Mouse (Mus musculus) bone marrow macrophage, adult 2 months (primary cell): ENCODE results near the gene Mpped2. TPM values are rescaled to one million over a fixed set of nuclear protein-coding genes. Genes with fewer than 3 reads are reported as not detected.

Source experiments
- H3K27ac ChIP-seq: 2 replicates; pipeline ENCODE4 v1.5.1; 2012; ENCODE audit warnings: low read depth, low read length; ENCODE audit not compliant: insufficient read depth
- H3K4me1 ChIP-seq: 2 replicates; pipeline ENCODE4 v1.6.1; 2012; ENCODE audit warnings: low read length; ENCODE audit not compliant: control insufficient read depth, insufficient read depth
- H3K4me3 ChIP-seq: 2 replicates; pipeline ENCODE4 v1.5.1; 2012; ENCODE audit warnings: mild to moderate bottlenecking, low read length, moderate library complexity; ENCODE audit not compliant: insufficient read depth
- CTCF ChIP-seq: IDR thresholded peaks from 2 replicates; pipeline ENCODE4 v1.5.1; 2012; ENCODE audit warnings: low read depth, mild to moderate bottlenecking, low read length, moderate library complexity
- POLR2A ChIP-seq: IDR thresholded peaks from 2 replicates; pipeline ENCODE4 v1.6.1; 2012; ENCODE audit warnings: mild to moderate bottlenecking, low read depth, low read length, borderline replicate concordance
- polyA plus RNA-seq: library from polyadenylated mRNA; stranded (reverse); fragments of >200 nt; gene quantifications from 2 replicates; pipeline ENCODE4 v1.2.4, GENCODE M21; 2012; ENCODE audit not compliant: missing spikeins, insufficient read depth, insufficient read length

Gene Mpped2
- polyA plus RNA-seq, 1 experiment, result not detected

DNA sequence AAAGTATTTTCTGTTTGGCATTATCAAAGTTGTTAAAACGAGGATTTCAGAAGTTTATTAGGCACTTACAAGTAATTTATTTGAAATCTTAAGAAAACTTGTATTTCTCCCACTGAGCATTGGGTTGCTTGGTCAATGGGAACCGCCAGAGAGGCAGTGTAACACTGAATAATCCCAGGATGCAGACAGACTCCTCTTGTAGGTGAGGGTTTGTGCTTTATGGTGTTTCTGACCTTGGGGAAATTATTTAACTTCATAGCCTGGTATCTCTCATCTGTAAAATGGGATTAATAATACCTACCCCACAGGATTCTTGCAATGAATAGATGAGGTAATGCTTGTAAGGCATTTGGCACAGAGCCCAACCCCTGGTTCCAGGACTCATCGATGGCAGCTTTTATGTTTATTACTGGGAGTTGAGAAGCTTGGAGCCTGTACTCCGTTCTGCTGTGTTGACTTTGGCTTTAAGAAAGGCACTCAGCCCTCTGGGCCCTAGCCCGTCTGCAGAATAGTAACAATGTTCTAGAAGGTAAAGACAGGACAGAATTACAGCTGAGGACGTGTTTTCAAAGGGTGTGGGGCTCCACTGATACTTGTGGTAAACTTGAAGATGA, 37.0 kb downstream of the Mpped2 start:
- Histone ChIP-seq H3K4me3 (no peak overlapping the region), H3K27ac (no peak overlapping the region), H3K4me1 (no peaks in the 10 kb centered on the region)
- TF ChIP-seq CTCF (no peak), POLR2A (no peak)

DNA sequence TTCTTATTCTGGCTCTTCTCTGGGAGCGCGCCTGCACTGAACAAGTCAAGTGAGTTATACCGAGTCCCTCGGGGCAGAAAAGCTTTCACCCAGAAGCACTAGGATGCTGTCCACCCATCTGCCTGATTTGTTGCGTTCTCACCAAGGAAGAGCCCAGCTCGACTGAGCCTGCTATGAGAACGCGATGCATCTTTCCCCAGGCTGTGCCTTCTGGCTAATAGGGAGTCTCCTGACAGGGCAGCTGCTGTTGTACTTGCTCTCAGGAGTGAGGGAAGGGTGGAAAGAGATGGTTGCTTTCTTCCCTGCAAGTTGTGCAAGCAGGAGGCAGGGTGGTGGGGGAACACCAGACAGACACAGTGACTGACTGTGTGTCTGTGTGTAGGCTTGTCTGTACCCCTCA, 37.5 kb downstream of the Mpped2 start:
- Histone ChIP-seq H3K27ac (no peak overlapping the region), H3K4me1 (no peaks in the 10 kb centered on the region), H3K4me3 (no peak overlapping the region)
- no peak for TF ChIP-seq CTCF
- no peak for TF ChIP-seq POLR2A

DNA sequence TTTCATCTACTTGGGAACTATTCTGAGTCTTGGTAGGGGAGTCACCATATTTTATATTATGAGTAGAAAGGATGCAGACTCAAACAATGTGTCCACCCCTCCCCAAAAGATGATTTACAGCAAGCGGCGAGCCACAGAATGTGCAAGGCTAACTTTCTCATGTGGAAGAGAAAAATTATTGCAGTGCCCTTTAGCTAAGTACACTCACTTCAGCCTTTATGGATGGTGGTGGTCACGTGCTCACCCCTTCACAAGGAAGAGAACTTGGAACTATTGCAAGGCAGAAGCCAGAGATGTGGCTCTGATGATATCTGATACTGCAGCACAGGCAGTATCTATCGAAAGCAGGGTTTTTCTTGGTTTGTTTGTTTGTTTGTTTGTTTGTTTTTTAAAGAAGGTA, 38.4 kb downstream of the Mpped2 start:
- no peak for TF ChIP-seq CTCF
- no peak for TF ChIP-seq POLR2A
- no peak overlapping the region for H3K4me3 ChIP-seq
- no peak overlapping the region for H3K27ac ChIP-seq
- no peaks in the 10 kb centered on the region for H3K4me1 ChIP-seq

DNA sequence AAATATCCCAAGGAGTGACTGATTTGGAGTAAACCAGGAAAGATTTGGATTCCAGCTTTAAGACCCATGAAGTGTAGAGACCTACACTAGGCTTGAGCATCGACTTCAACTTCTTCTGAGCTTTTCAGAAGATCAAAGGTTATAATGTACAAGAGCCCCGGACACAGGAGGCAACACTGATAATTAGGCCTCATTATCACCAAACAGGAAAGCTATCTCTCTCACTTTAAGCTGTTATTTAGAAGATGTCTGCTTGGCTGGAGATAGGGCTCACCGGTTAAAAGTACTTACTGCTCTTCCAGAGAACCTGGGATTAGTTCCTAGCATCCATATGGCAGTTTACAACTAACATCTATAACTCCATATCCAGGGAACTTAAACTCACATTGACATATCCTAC, 39.1 kb downstream of the Mpped2 start:
- Histone ChIP-seq H3K27ac (no peak overlapping the region), H3K4me3 (no peak overlapping the region), H3K4me1 (no peaks in the 10 kb centered on the region)
- TF ChIP-seq POLR2A (no peak), CTCF (no peak)

DNA sequence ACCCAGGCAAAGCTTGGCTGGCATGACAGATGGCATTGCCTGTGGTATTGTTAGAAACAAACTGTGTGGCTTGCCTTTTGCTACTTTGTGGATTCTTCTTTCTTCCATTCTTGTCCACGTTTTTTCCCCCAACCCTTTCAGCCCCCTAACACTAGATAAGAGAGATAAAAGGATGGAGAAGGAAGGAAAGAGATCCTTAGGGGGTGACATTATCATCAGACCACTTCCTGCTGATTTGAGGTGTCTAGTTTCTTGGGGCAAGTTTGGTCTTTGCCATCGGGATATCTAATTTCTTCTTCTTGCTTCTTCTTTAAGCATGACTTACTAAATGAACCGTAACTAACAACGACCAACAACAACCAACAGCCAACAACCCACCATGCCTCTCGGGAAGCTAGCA, 40.3 kb downstream of the Mpped2 start:
- Histone ChIP-seq H3K4me1 (no peaks in the 10 kb centered on the region), H3K4me3 (no peak overlapping the region), H3K27ac (no peak overlapping the region)
- no peak for TF ChIP-seq CTCF
- no peak for TF ChIP-seq POLR2A

DNA sequence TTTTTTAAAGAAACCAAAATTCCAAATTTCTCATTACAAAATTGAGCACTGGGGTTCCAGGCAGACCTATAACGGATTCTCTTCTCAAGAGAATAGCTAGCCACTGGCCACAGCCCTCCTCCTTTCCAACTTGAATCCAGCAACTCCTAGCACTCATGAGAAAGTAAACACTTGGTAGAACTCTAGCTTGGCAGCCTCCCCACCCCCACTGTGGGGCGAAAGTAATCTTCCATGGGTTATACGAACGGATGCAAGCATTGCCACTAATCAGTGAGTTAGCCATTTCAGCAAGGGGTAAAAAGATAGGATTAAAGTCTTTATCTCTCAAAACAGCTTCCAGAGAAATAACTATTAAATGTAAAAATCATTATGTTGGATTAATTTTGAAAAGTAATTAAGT, 40.9 kb downstream of the Mpped2 start:
- Histone ChIP-seq H3K4me1 (no peaks in the 10 kb centered on the region), H3K27ac (no peak overlapping the region), H3K4me3 (no peak overlapping the region)
- no peak for TF ChIP-seq POLR2A

DNA sequence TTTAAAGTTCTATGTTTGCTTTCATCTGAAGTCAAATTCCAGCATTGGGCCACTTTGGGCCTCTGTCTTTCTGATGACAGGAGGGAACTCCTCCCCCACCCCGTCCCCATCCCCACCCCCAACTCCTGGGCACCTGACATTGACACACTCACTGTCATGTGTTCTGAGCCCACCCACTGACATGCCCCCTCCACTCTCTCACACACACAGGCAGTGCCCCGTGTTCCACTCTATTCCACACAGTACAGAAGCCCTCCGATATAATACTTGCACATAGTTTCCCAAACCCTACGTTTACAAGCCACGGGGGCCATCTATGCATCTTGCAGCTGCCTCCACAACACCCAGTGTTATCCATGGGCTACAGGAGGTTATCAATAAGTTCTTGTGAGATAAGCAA, 42.1 kb downstream of the Mpped2 start:
- Histone ChIP-seq H3K27ac (no peak overlapping the region), H3K4me3 (no peak overlapping the region), H3K4me1 (no peaks in the 10 kb centered on the region)
- TF ChIP-seq POLR2A, result no peak
- no peak for TF ChIP-seq CTCF

DNA sequence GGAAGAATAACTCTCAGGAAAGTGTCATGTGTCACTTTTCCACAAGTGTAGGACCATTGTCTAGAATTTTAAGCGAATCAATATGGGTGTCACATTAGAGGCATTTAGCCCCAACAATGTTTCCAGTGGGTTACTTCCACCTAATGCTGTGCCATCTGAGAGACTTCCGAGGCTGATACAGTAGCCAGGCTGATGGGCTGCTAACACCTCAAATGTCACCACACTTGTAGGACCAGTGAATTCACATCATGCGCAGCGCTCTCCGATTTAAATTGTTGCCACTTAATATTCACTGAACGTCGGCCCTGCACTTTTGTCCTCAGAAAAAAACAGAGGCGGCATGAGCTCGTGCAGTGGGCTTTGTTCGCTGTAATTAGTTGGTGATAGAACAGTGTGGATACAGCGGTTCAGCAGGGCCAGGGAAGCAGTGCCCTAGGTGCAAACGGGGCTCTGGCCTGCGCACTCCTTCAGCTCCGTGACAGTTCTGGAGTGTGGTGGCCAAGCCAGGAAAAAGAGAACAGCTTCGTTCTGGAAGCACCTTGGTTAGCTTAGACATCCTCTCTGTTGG, 42.8 kb downstream of the Mpped2 start:
- H3K4me1 ChIP-seq, result no peaks in the 10 kb centered on the region
- H3K4me3 ChIP-seq, result no peak overlapping the region
- TF ChIP-seq POLR2A (no peak), CTCF (no peak)
- no peak overlapping the region for H3K27ac ChIP-seq

DNA sequence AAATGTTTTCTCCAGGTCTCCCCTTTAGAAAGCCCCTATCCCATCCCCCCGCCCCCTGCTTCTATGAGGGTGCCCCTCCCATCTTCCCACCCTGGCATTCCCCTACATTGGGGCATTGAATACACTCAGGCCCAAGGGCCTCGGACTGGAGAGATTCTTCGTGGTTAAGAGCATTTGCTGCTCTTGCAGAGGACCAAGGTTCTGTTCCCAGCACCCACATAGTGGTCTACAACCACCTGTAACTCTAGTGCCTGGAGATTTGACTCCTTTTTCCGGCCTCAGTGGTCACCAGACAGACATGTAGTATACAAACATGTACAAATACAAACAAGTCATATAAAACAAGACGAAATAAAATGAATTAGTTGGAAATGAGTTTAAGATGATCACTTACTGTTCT, 45.9 kb downstream of the Mpped2 start:
- TF ChIP-seq POLR2A (no peak), CTCF (no peak)
- Histone ChIP-seq H3K4me3 (no peak overlapping the region), H3K27ac (no peak overlapping the region), H3K4me1 (no peaks in the 10 kb centered on the region)

DNA sequence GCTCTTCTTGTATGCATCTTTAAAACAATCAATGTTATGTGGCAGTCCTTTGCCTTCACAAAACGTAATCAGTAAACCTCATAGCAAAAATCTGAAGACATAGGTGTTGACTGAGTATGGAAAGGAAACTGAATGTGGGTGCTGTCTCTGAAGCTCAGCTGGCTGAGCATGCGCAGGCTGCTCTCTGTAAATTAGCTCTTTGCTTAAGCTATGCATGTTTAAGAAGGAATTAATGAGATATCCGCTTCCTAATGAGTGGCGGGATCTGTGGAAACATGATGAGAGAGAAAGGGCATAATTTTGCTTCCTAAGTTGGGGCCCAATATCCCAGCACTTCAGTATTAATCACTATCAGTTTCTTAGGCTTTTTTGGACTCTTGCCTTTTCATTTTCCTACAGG, 51.0 kb downstream of the Mpped2 start:
- no peak overlapping the region for H3K27ac ChIP-seq
- H3K4me1 ChIP-seq, result no peaks in the 10 kb centered on the region
- no peak overlapping the region for H3K4me3 ChIP-seq
- TF ChIP-seq CTCF, result no peak
- no peak for TF ChIP-seq POLR2A
